In genomic region chrX:107306492-107306891, GRCm38 (mm10) we compare ENCODE assay signal across 31 mouse cellular contexts. TPM values are rescaled to one million over a fixed set of nuclear protein-coding genes. Genes with fewer than 3 reads are reported as not detected.
DNase-seq lines count a peak whose midpoint lies in the region; ATAC-seq and TF ChIP-seq lines count a peak whose summit lies in the region.
"Had no signal": no experiment of that assay in that cellular context is flagged by ENCODE, and none has a peak within 500 bp of the region (broad histone marks: within the 10 kb centered on the region; RNA-seq: fewer than 3 reads in every experiment).

No protein-coding gene starts in this region.

- no peak overlapping the region for H3K4me3 ChIP-seq in left cerebral cortex, adult 2 months
- H3K4me3 ChIP-seq: heart, embryonic 12.5 days; hindbrain, embryonic 13.5 days; limb, embryonic 13.5 days; liver, embryonic 13.5 days; lung, embryonic 15.5 days; myocyte; neural tube, embryonic 15.5 days; stomach, embryonic 15.5 days had no signal

- ATAC-seq in CD4-positive, CD25-positive, alpha-beta regulatory T cell, adult 4 months: no peak
- ATAC-seq in inflammation-experienced regulatory T-cells, adult 6 months: no peak
- ATAC-seq: activated CD4-positive, CD25-positive, alpha-beta regulatory T cell, adult 4 months had no signal

- no peak overlapping the region for H3K27ac ChIP-seq in left cerebral cortex, adult 2 months
- H3K27ac ChIP-seq: hindbrain, embryonic 13.5 days; kidney, postnatal 0 days; limb, embryonic 13.5 days; liver, embryonic 13.5 days; lung, embryonic 15.5 days; neural tube, embryonic 15.5 days; stomach, embryonic 15.5 days had no signal

- intact Hi-C loops in left cerebral cortex, adult 2 months (cut with DNase I): loop anchor here (5.0 kb wide), 1 partner anchor 126 kb away; no protein-coding TSS in a partner anchor
- intact Hi-C loops in left cerebral cortex, postnatal 36 days (cut with DNase I): no loop called here

- DNase-seq in CD4-positive, CD25-positive, alpha-beta regulatory T cell, adult 2 months (ENCODE audit: low read depth, low spot score): peak; percentile 45
- DNase-seq in left cerebral cortex, adult 2 months (ENCODE audit: extremely low spot score in 1 of 2, low spot score in 2 of 2): no peak
- no peak for DNase-seq in left cerebral cortex, postnatal 36 days (ENCODE audit: low spot score in 2 of 2)
- DNase-seq in thymus, postnatal 25 days: peak; percentile 8
- no peak for DNase-seq in thymus, adult 18-20 months
- no peak for DNase-seq in neural tube, embryonic 10.5 days (ENCODE audit: extremely low spot score, low spot score)
- DNase-seq: adrenal gland, adult 8-10 months; cerebellum, adult 18-20 months; cerebellum, postnatal 14 days; gastrocnemius, postnatal 14 days; heart, adult 18-20 months; kidney, adult 2 months; liver, embryonic 13.5 days; lung, postnatal 4 days; midbrain, embryonic 14.5 days; right cerebral cortex, adult 18-20 months; right cerebral cortex, postnatal 4 days had no signal

- peak; percentile 12 for TF ChIP-seq CTCF in left cerebral cortex, adult 2 months (IDR thresholded peaks at IDR 0.05)

RNA-seq across cellular contexts. Expression of gene Gpr174, which starts 50.8 kb away (rescaled TPM):
- polyA plus RNA-seq in CD4-positive, CD25-positive, alpha-beta regulatory T cell, adult 4 months (2017; shearing (Covaris generic)): 10 to 100 TPM; 87.1 to 91.7 TPM
- not detected for total RNA-seq in left cerebral cortex, adult 2 months (2021)
- total RNA-seq in left cerebral cortex, postnatal 36 days (2021): not detected
- polyA plus RNA-seq in inflammation-experienced regulatory T-cells, adult 6 months (2017; shearing (Covaris generic)): 10 to 100 TPM; 73.9 to 90.6 (median 83.9) TPM
- total RNA-seq: gastrocnemius, postnatal 14 days; layer of hippocampus, postnatal 14 days; left cerebral cortex, postnatal 10 days had no signal
- polyA plus RNA-seq: forebrain, embryonic 11.5 days; hindbrain, embryonic 13.5 days; kidney, postnatal 0 days; myocyte; neural tube, embryonic 15.5 days had no signal

Comparison
In these comparisons a context has a peak if more than half of its experiments do, and no peak if none do; other contexts are left out.
1. DNase-seq: peak in CD4-positive, CD25-positive, alpha-beta regulatory T cell, adult 2 months (single experiment) and thymus, postnatal 25 days (single experiment); none in left cerebral cortex, adult 2 months (0 of 2), left cerebral cortex, postnatal 36 days (0 of 2), thymus, adult 18-20 months (0 of 2) and neural tube, embryonic 10.5 days (single experiment).